Mouse (Mus musculus): ENCODE measurements around the gene Shld1.

GRCm38 (mm10) chr2:132658412-132659120, 28.2 kb upstream of the Shld1 start:
- TF ChIP-seq POLR2A (IDR thresholded peaks at IDR 0.05; ENCODE audit: extremely low read depth, insufficient read depth, low read length) (no peak), CTCF (IDR thresholded peaks at IDR 0.05; ENCODE audit: low read depth, low read length) (no peak)
